Mouse (Mus musculus) hindlimb bud, embryonic 11.5 days (tissue): ENCODE measurements around the gene Vamp1.

Experiments used
- DNase-seq: peaks from one replicate; pipeline ENCODE4 v3.0.0-alpha.2; 2012; ENCODE audit warnings: low read depth, low spot score; ENCODE audit errors: extremely low spot score

Vamp1 gene

DNA sequence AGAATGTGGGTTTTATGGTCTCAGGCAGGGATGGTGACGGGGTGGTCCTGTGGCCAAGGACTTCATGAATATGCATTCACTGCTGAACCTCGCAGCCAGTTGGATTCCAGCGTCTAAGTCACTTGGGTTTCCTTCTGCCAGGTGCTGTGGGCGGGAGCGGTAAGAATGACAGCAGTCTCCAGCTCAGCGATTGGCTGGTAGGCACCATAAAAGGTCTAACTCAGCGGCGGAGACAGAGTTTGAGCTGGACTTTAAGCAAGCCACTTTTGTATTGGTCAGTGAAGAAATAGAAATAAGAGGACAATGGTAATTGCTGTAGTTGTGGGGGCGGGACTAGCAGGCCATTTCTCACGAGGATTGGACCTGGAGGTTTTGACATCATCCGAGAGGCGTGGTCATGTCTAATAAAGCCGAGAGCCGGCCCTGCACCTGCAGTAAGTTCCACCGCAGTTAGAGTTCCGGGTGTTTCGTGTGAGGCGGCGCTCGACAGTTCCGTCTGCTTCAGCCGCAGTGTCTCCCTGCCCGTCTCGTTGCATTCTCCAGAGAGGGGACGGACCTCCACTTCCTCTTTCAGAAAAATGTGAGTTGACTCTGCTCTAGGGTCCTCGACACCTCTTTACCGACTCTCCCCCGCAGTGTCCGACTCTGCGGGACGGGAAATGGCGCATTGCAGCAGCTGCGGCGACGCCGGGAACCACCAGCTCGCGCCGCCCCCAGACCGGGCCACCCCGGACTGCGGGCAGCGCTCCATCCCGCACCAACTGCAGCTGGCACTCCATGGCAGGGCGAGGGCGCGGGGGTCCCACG is at the start of gene Vamp1:
TSS of gene Vamp1 (plus strand) at position 404 of the 807 bp plus-strand sequence.
- DNase-seq = peak; percentile 93

DNA sequence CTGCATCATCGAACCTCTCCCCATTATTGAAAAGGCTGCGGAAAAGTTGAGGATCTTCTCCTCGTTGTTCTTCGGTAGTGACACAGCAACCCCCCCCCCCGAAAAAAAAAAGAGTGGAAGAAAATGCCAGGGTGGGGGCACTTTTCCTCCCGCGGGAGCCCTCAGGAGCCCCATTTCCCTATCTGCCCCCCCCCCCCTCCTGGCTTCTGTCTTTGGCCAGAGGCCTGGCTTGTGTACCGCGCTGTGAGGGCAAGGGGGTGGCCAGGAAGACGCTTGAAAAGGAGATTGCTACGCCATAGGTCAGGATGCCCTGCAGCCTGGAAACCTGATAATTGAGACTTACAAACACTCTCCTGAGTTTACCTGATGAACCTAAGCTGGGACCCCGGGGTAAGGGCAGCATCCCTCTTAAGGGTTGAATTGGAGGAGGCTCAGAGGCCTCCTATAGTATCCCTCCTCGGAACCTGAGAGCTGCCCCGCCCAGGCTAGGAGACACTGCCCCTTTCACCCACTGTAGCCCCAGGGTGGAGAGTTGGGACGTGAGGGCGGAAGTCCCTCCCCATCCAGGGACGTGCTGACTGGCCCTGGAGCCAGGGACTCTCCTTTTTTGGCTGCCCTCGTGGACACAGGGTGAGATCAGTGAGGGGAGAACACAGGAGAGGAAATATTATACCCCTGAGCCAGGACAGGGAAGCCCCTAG is 49.1 kb upstream of the Vamp1 start, which contains the start of gene Gapdh:
TSS of gene Gapdh (minus strand) at position 417 of the 701 bp plus-strand sequence.
- no peak for DNase-seq

- no peak for DNase-seq
These were observed 48.3 kb upstream of the Vamp1 start for GRCm38 (mm10) chr6:125166861-125167650.

DNA sequence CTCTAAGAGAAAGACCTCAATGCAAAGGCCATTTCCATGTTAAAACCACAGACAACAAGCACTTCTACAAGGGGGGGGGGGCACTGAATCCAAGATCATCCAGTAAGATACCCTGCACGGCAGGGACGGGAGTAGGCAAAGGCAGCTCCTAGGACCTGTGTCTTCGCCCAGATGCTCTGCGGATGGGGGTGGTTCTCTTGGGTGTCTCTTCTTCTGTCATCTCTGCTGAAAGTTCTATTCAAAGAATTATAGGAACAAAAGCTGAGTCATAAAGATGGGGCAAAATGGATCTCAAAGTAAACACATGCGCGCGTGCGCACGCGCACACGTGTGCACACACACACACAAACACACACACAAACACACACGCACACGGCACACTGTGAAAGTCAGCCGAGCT is 47.3 kb upstream of the Vamp1 start:
- DNase-seq = no peak

- DNase-seq = no peak
These were observed 45.2 kb upstream of the Vamp1 start for GRCm38 (mm10) chr6:125170194-125170593.

DNA sequence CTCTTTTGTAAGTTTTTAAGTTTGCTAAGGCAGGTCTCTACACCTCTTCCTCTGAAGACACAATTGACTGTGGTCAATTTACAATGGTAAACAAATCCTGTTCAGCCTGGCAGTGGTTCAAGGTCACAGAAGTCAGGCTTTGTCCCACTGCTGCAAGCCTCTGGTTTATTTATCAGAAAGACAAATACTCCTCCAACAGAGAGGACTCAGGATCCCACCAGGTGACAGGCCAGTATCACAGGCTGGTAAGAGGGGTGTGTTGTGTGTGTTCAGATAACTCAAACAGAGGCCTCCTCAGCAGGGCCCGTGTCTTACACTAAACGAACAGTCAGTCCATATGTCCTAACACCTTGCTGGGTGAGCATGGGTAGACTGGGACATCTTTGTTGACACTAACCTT is 42.9 kb upstream of the Vamp1 start:
- no peak for DNase-seq

GRCm38 (mm10) chr6:125173256-125173655 is 42.1 kb upstream of the Vamp1 start:
- DNase-seq = no peak

DNA sequence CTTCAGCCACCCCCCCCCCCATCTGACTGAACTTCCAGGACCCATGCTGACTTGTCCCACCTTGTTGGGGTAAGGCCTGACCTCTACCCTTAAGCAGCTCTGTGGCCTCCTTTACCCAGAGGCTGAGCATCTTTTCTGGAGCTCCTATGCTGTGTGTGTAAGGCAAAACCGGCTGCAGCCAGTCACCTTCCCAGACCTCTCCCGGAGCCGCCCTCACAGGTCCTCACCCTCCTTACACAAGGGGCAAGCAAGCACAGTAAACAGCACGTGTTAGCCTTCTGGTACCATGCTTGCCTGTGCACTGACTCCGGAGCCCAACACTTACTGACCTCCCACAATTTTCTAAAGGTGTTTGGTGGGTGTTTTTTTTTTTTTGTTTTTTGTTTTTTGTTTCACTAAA is 39.9 kb upstream of the Vamp1 start:
- no peak for DNase-seq

DNA sequence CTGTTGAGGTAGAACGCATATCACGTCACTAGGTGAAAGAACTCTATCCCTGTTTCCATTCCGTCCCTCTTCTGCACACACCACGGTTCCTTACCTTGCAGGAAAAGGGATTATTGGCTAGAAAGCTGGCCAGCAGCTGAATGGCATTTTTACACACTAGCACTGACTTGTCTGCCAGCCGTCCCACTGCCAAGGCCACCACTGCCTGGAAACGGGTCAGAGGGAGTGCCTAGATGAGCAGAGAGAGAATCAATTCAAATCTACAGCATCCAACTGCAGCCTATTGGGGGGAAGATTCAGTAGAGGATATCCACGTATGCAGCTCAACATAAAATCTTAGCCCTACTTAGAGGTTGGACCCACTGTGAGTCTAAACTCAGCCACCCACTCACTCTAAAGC is 35.8 kb upstream of the Vamp1 start:
- no peak for DNase-seq

GRCm38 (mm10) chr6:125182133-125182532 is 33.2 kb upstream of the Vamp1 start:
- DNase-seq = no peak

DNA sequence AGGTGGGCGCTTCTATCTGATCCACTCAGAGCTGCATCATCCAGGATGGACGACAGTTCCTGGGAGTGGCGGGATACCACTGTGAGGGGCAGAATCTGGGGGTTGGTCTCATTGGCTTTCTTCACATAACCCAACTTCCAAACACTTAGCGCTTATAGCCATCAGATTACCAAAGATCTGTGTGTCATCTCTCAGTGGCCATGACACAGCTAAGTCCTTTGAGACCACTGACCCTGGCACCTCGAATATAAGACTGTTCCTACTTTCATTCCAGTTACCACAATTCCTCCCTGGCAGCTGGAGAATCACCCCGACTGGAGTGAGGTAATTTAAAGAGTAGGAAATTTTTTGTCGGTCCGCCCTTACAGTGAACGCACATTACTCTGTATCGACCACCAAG is 29.1 kb upstream of the Vamp1 start:
- no peak for DNase-seq

DNA sequence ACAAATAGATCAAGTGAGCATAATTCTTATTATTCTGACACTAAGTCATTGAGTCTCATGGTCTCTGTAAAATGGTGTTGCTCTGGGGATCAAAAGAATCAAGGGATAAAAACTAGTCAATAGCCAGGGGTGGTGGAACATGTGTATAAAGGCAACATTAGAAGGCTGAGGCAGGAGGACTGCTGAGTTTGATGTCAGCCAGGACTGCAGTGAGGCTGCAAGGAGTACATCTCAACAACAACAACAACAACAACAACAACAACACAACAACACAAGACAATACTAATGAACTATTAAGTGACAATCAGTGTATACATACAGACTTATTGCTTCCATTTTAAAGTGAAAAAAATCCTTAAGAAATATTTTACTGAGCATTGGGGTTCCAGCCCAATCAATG is 24.5 kb upstream of the Vamp1 start:
- DNase-seq = peak; percentile 10

DNA sequence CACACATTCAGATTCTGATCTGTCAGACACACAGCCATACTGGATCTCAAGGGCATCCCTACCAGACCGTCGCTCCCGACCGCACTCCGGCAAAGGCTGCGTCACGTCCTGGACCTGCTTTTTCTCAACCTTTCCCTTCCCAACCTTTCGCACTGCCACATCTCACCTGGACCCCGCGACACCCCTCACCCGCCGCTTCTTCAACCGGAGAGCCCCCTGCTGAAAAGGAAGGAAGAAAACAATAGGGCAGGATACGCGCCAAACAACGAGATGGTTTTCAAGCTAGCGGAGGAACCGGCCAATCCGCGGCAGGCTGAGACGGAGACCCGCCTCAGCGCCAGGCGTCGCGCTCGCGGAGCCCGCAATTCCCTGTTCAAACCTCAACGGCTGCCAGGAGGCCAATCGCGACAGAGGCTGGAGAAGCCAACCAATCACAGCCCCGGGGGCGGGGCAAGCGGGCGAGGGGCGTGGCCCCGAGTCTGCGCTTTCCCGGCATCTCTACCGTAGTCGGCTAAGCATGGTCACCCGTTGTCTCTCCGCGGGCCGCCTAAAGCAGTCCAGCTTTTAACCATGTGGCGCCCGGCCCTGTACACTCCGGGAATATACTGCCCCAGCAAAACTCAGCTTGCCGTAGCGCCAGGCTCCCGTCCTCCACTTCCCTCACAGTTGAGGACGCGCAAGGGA is 23.9 kb upstream of the Vamp1 start, which contains the start of the genes Ncapd2 and Mrpl51:
TSS of gene Ncapd2 (minus strand) at position 370 of the 684 bp plus-strand sequence.
TSS of gene Mrpl51 (plus strand) at position 470 of the 684 bp plus-strand sequence.
- DNase-seq = peak; percentile 85

DNA sequence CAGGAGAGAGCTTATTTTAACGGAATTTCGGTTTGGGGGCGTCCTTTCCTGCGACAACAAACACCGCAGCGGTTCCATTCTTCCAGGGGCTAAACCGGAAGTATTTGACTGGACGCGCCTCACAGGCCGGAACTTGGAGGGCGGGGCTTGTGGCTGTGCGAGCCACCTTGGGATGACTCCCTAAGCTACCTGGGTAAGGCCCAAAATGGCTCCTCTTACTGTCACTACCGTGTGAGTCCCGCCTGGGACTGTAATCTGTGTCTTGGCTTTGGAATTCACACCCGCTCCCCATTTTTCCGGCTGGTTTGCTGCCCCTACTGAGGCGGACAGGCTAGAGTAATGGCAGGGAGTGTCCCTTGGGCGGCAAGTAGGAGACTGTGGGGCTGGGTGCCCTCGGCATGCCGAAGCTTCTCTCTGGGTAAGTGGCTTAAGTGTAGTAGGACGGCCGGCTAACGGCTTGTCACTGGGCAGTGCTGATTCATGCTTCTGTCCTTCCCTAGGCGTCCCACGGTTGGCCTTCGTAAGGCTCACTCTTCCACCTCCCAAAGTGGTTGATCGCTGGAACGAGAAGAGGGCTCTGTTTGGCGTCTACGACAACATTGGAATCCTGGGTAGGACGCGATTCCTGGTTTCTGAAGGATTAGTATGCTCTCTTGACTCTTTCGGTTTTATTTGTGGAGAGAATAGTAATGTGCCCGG is 23.2 kb upstream of the Vamp1 start:
- DNase-seq = peak; percentile 56

DNA sequence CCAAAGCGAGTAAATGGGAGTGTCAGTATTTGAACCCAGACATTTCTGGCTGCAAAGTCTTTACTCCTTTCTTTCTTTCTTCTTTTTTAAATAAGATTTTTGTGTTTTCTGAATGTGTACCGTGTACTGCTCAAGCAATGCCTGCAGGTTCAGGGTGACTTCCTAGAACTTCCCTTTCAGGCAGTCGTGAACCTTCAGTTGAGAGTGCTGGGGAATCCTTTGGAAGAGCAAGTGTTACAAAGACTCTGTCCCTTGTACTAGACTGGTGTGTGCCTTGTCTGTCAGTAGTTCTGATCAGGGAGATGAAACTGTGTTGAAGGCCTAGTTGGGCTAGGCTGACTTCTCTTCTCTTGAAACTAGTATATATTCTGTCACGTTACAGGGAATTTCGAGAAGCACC is 22.5 kb upstream of the Vamp1 start:
- DNase-seq = no peak

- DNase-seq = no peak
These were observed 22.0 kb upstream of the Vamp1 start for GRCm38 (mm10) chr6:125193390-125193789.

DNA sequence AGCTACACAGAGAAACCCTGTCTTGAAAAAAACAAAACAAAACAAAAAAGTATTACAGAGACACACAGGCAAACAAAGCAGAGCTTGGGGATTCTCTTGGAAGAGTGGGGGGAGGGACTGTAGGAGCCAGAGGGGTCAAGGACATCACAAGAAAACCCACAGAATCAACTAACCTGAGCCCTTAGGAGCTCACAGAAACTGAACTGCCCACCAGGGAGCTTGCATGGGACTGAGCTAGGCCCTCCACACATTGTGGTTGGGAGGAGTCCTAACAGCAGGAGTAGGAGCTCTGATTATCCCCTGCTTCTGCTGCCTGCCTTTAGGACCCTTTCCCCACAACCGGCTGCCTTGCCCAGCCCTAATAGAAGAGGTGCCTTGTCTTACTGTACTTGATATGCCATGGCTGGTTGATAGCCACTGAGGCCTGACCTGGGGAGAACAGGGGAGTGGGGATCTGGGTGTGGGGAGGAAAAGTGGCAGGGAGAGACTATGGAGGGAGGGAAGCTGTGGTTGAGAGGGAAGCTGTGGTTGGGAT is 19.7 kb upstream of the Vamp1 start:
- no peak for DNase-seq

DNA sequence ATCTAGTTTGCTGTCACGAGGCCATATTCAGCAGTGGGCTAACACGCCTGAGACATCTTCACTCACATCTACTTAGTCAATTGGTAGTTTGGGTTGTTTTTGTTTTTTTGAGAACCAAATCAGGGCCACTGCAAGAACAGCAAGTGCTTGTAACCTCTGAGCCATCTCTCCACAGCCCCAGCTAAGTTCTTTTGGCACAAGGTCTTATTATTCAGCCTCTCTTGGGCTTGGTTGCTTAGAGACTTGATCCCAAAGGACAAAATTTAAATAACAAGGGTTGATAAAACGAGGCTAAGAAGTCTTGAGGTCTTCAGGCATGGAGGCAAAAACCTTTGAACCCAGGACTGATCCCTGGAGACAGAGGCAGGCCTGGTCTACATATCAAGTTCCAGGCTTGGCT is 19.1 kb upstream of the Vamp1 start:
- DNase-seq = no peak

DNA sequence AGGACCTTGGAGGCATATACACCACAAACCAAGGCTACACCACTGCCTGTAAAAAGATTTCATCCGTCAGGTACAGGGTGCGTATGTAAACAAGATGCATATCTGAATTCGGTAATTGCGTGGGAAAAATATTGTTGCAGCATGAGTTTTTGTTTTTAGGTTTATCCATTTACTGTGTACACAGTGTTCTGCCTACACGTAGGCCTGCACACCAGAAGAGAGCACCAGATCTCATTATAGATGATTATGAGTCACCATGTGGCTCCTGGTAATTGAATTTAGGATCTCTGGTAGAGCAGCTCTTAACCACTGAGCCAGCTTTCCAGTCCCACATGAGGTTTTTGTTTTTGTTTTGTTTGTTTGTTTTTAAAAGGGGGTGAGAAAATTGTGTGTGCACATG is 18.2 kb upstream of the Vamp1 start:
- no peak for DNase-seq

- no peak for DNase-seq
These were observed 4.9 kb upstream of the Vamp1 start for GRCm38 (mm10) chr6:125210436-125210835.
